ENCODE assay signal across 9 mouse cellular contexts in genomic region chr2:154568329-154569070, GRCm38 (mm10). TPM values are rescaled to one million over a fixed set of nuclear protein-coding genes. Genes with fewer than 3 reads are reported as not detected.
DNase-seq lines count a peak whose midpoint lies in the region; ATAC-seq lines count a peak whose summit lies in the region.
"Had no signal": no experiment of that assay in that cellular context is flagged by ENCODE, and none has a peak within 500 bp of the region (broad histone marks: within the 10 kb centered on the region; RNA-seq: fewer than 3 reads in every experiment).

No protein-coding gene starts in this region.

- 18% methylated on average over 10 of the region's 10 CpGs for WGBS in heart, embryonic 15.5 days
- WGBS in liver, embryonic 15.5 days (ENCODE audit: insufficient replicate concordance), result 10% methylated on average over 10 of the region's 10 CpGs

- no peaks in the 10 kb centered on the region for H3K36me3 ChIP-seq in heart, embryonic 15.5 days
- H3K36me3 ChIP-seq in liver, embryonic 15.5 days (replicated peaks), result peaks cover 26% of the 10 kb centered on the region

- H3K4me3 ChIP-seq in heart, embryonic 15.5 days, result peak overlapping the region; percentile 77
- H3K4me3 ChIP-seq in liver, embryonic 15.5 days (replicated peaks), result peak overlapping the region; percentile 87

- H3K9ac ChIP-seq in heart, embryonic 15.5 days, result peak overlapping the region; percentile 74
- peak overlapping the region; percentile 77 for H3K9ac ChIP-seq in liver, embryonic 15.5 days

- peaks cover 39% of the 10 kb centered on the region for H3K4me1 ChIP-seq in heart, embryonic 15.5 days (replicated peaks)
- H3K4me1 ChIP-seq in liver, embryonic 15.5 days (replicated peaks), result peaks cover 65% of the 10 kb centered on the region

- ATAC-seq in heart, embryonic 15.5 days (replicated peaks; ENCODE audit: insufficient number of reproducible peaks, insufficient read depth, low FRiP score, low read depth), result no peak
- peak; percentile 9 for ATAC-seq in liver, embryonic 15.5 days (ENCODE audit: insufficient read depth)
- no peak for ATAC-seq in cerebellum, adult (ENCODE audit: insufficient number of reproducible peaks, low FRiP score, low TSS enrichment)

- H3K27me3 ChIP-seq in heart, embryonic 15.5 days, result no peaks in the 10 kb centered on the region
- no peaks in the 10 kb centered on the region for H3K27me3 ChIP-seq in liver, embryonic 15.5 days

- peak; percentile 2 for DNase-seq in right cerebral cortex, postnatal 25 days
- no peak for DNase-seq in right cerebral cortex, postnatal 36 days (ENCODE audit: low spot score in 2 of 2)
- peak; percentile 13 for DNase-seq in c-Kit-negative CD71-positive TER-119-positive erythroid progenitor cells, embryonic 14.5 days (ENCODE audit: low read depth, low spot score)
- peak; percentile 85 for DNase-seq in retina, postnatal 1 day
- no peak for DNase-seq in layer of hippocampus, adult 9-11 months

- H3K27ac ChIP-seq in heart, embryonic 15.5 days, result peak overlapping the region; percentile 78
- H3K27ac ChIP-seq in liver, embryonic 15.5 days (replicated peaks), result peak overlapping the region; percentile 90

- H3K4me2 ChIP-seq in heart, embryonic 15.5 days, result peak overlapping the region; percentile 92
- peak overlapping the region; percentile 96 for H3K4me2 ChIP-seq in liver, embryonic 15.5 days

- no peaks in the 10 kb centered on the region for H3K9me3 ChIP-seq in heart, embryonic 15.5 days (replicated peaks)
- no peaks in the 10 kb centered on the region for H3K9me3 ChIP-seq in liver, embryonic 15.5 days (replicated peaks)

RNA-seq across cellular contexts. Expression of gene E2f1, which starts 1.2 kb away (rescaled TPM):
- 17.0 and 23.1 TPM in 2 replicates for polyA plus RNA-seq in heart, embryonic 15.5 days (2015; fragmentation: Nextera tagmentation; extraction: Ambion mirVana)
- polyA plus RNA-seq in liver, embryonic 15.5 days (2015; fragmentation: Nextera tagmentation; extraction: Ambion mirVana), result 19.2 and 23.9 TPM in 2 replicates

RNA-seq across cellular contexts. Expression of gene Necab3, which starts 9.8 kb away (rescaled TPM):
- polyA plus RNA-seq in heart, embryonic 15.5 days (2015; fragmentation: Nextera tagmentation; extraction: Ambion mirVana), result 2.0 and 2.4 TPM in 2 replicates
- 0.40 and 0.71 TPM in 2 replicates for polyA plus RNA-seq in liver, embryonic 15.5 days (2015; fragmentation: Nextera tagmentation; extraction: Ambion mirVana)

RNA-seq across cellular contexts. Expression of gene Actl10, which starts 16.9 kb away (rescaled TPM):
- 0.22 and 0.26 TPM in 2 replicates for polyA plus RNA-seq in heart, embryonic 15.5 days (2015; fragmentation: Nextera tagmentation; extraction: Ambion mirVana)
- 0.07 TPM in 1 of 2 replicates, not detected in the other for polyA plus RNA-seq in liver, embryonic 15.5 days (2015; fragmentation: Nextera tagmentation; extraction: Ambion mirVana)
- polyA plus RNA-seq: large intestine, adult 2 months had no signal

RNA-seq across cellular contexts. Expression of gene 1700003F12Rik, which starts 21.6 kb away (rescaled TPM):
- polyA plus RNA-seq in heart, embryonic 15.5 days (2015; fragmentation: Nextera tagmentation; extraction: Ambion mirVana), result 0.43 and 0.99 TPM in 2 replicates
- polyA plus RNA-seq in liver, embryonic 15.5 days (2015; fragmentation: Nextera tagmentation; extraction: Ambion mirVana), result 1.0 and 1.9 TPM in 2 replicates
- polyA plus RNA-seq: large intestine, adult 2 months had no signal

RNA-seq across cellular contexts. Expression of gene Pxmp4, which starts 35.0 kb away (rescaled TPM):
- polyA plus RNA-seq in heart, embryonic 15.5 days (2015; fragmentation: Nextera tagmentation; extraction: Ambion mirVana), result 24.6 and 27.1 TPM in 2 replicates
- 34.6 and 43.9 TPM in 2 replicates for polyA plus RNA-seq in liver, embryonic 15.5 days (2015; fragmentation: Nextera tagmentation; extraction: Ambion mirVana)

Comparison
In these comparisons a context has a peak if more than half of its experiments do, and no peak if none do; other contexts are left out.
1. DNase-seq: peak in right cerebral cortex, postnatal 25 days (single experiment), c-Kit-negative CD71-positive TER-119-positive erythroid progenitor cells, embryonic 14.5 days (single experiment) and retina, postnatal 1 day (single experiment); none in right cerebral cortex, postnatal 36 days (0 of 2) and layer of hippocampus, adult 9-11 months (single experiment).